Mouse (Mus musculus): ENCODE data around the gene Gm10134. TPM values are rescaled to one million over a fixed set of nuclear protein-coding genes. Genes with fewer than 3 reads are reported as not detected.

Gene Gm10134
- total and polyA plus RNA-seq, 3 experiments: not detected

DNA sequence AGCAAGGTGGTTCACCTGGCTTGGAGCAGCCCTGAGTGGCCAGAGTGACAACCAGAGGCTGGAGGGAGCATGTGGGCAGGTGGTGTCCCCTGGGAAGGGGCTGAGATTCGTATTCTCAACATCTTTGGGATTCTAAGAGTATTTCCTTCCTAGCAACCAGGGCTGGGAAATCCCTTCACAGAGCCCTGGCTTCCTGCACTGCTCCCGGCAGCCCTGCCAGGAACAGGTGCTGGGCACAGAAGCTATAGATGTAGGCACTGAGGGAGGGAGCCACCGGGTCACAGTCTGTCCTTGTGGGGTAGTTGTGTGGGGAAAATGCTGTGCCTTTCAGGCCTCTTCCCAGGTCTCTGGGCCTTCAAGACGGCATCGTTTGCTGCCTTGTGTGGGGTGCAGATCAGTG, 14.7 kb downstream of the Gm10134 start:
- no peak overlapping the region for H3K9ac ChIP-seq (ENCODE audit: insufficient read depth, low read depth)
- H3K79me2 ChIP-seq (replicated peaks; ENCODE audit: control insufficient read depth, extremely low read depth, insufficient read depth, poor library complexity, severe bottlenecking): no peaks in the 10 kb centered on the region
- H3K4me3 ChIP-seq (replicated peaks in 1 of 3; ENCODE audit: low read depth in 2 of 3, low read length in 2 of 3, poor library complexity in 1 of 3): no peak overlapping the region
- in situ Hi-C loops (cut with MboI; ENCODE audit: low pct_ligation_motif_present, low pct_unique_long_range_greater_than_20kb, low sequenced_read_pairs) (no loop called here), dilution Hi-C loops (cut with MboI; ENCODE audit: extremely low pct_ligation_motif_present, extremely low pct_unique_long_range_greater_than_20kb, low sequenced_read_pairs) (no loop called here)
- no peaks in the 10 kb centered on the region for H3K9me3 ChIP-seq (replicated peaks; ENCODE audit: low read length)
- H3K4me1 ChIP-seq (ENCODE audit: control insufficient read depth in 1 of 2, insufficient read depth in 2 of 2): peaks cover 41 to 74% of the 10 kb centered on the region in 2 experiments
- TF ChIP-seq POLR2AphosphoS2 (IDR thresholded peaks at IDR 0.05; ENCODE audit: low read depth, low read length) (no peak), CHD2 (IDR thresholded peaks at IDR 0.05; ENCODE audit: low read length) (no peak), ZMIZ1 (IDR thresholded peaks at IDR 0.05; ENCODE audit: low read depth, low read length) (no peak), MAFK (IDR thresholded peaks at IDR 0.05; ENCODE audit: insufficient replicate concordance, low read length) (no peak), MEF2A (IDR thresholded peaks at IDR 0.05; ENCODE audit: borderline replicate concordance, low read depth, low read length) (no peak), NRF1 (IDR thresholded peaks at IDR 0.05; ENCODE audit: low read depth, low read length) (no peak), PAX5 (IDR thresholded peaks at IDR 0.05; ENCODE audit: low read length) (no peak), SIN3A (IDR thresholded peaks at IDR 0.05; ENCODE audit: low read length) (no peak), HCFC1 (IDR thresholded peaks at IDR 0.05; ENCODE audit: low read depth, low read length) (no peak), MAX (IDR thresholded peaks at IDR 0.05; ENCODE audit: low read length) (no peak), RAD21 (IDR thresholded peaks at IDR 0.05; ENCODE audit: low read depth, low read length) (no peak)
- no peak overlapping the region for H3K4me2 ChIP-seq (ENCODE audit: insufficient read depth, low read depth, poor library complexity, severe bottlenecking)
- no peak for DNase-seq (ENCODE audit: extremely low read depth)
- H3K27ac ChIP-seq (ENCODE audit: insufficient read depth, low read depth): no peak overlapping the region
- H3K36me3 ChIP-seq (replicated peaks in 1 of 2; ENCODE audit: control insufficient read depth in 1 of 2, insufficient read depth in 1 of 2, low read length in 1 of 2): peaks cover 0 to 9% of the 10 kb centered on the region in 2 experiments
- H3K27me3 ChIP-seq (replicated peaks): no peaks in the 10 kb centered on the region

DNA sequence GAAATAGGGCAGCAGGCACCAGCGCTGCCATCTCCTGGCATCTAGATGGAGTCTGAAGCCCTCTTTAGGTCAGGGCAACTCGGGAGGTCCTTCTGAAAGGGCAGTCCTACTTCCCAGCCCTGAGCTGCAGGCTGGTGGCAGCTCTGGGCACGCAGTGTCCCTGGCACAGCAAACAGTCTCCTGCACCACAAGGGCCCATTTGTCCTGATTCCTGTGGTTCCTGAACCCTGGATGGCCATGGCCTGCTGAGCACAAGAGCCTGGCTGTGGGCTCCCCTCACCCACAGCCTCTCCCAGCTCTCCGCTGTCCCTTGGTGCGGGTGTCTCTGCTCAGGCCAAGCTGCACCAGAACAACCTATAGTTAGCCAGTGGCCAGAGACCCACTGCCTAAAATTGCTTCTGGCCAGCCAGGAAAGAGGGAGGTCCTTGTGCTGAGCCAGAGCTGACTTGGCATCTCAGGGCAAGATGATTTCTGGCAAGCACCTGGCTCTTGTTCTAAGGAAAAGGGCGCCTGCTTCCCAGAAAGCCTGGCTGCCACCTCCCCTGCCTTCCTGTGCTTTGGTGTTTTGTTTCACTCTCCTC, 15.8 kb downstream of the Gm10134 start:
- no peak for DNase-seq (ENCODE audit: extremely low read depth)
- Histone ChIP-seq H3K27ac (ENCODE audit: insufficient read depth, low read depth) (no peak overlapping the region), H3K4me2 (ENCODE audit: insufficient read depth, low read depth, poor library complexity, severe bottlenecking) (no peak overlapping the region), H3K36me3 (replicated peaks in 1 of 2; ENCODE audit: control insufficient read depth in 1 of 2, insufficient read depth in 1 of 2, low read length in 1 of 2) (peaks cover 0 to 6% of the 10 kb centered on the region in 2 experiments), H3K4me3 (replicated peaks in 1 of 3; ENCODE audit: low read depth in 2 of 3, low read length in 2 of 3, poor library complexity in 1 of 3) (no peak overlapping the region), H3K9ac (ENCODE audit: insufficient read depth, low read depth) (no peak overlapping the region), H3K4me1 (ENCODE audit: control insufficient read depth in 1 of 2, insufficient read depth in 2 of 2) (peaks cover 49 to 83% of the 10 kb centered on the region in 2 experiments), H3K27me3 (replicated peaks) (no peaks in the 10 kb centered on the region), H3K9me3 (replicated peaks; ENCODE audit: low read length) (no peaks in the 10 kb centered on the region), H3K79me2 (replicated peaks; ENCODE audit: control insufficient read depth, extremely low read depth, insufficient read depth, poor library complexity, severe bottlenecking) (no peaks in the 10 kb centered on the region)
- in situ Hi-C loops (cut with MboI; ENCODE audit: low pct_ligation_motif_present, low pct_unique_long_range_greater_than_20kb, low sequenced_read_pairs) (no loop called here), dilution Hi-C loops (cut with MboI; ENCODE audit: extremely low pct_ligation_motif_present, extremely low pct_unique_long_range_greater_than_20kb, low sequenced_read_pairs) (no loop called here)
- TF ChIP-seq JUN (IDR thresholded peaks at IDR 0.05; ENCODE audit: insufficient read depth, low read depth, low read length): no peak
- no peak for TF ChIP-seq KAT2A (IDR thresholded peaks at IDR 0.05; ENCODE audit: insufficient replicate concordance, low read length)
- no peak for TF ChIP-seq UBTF (IDR thresholded peaks at IDR 0.05; ENCODE audit: low read depth, low read length)
- no peak for TF ChIP-seq NRF1 (IDR thresholded peaks at IDR 0.05; ENCODE audit: low read depth, low read length)
- TF ChIP-seq ELF1 (IDR thresholded peaks at IDR 0.05; ENCODE audit: low read depth, low read length): no peak
- no peak for TF ChIP-seq JUND (conservative IDR thresholded peaks at IDR 0.05; ENCODE audit: low read depth, low read length)
- TF ChIP-seq TCF12 (IDR thresholded peaks at IDR 0.05; ENCODE audit: low read depth, low read length): no peak
- no peak for TF ChIP-seq RCOR1 (conservative IDR thresholded peaks at IDR 0.05; ENCODE audit: low read depth, low read length)
- no peak for TF ChIP-seq E2F4 (IDR thresholded peaks at IDR 0.05; ENCODE audit: insufficient replicate concordance, low read depth, low read length)
- TF ChIP-seq MAFK (IDR thresholded peaks at IDR 0.05; ENCODE audit: insufficient replicate concordance, low read length): no peak
- TF ChIP-seq PAX5 (IDR thresholded peaks at IDR 0.05; ENCODE audit: low read length): no peak
- no peak for TF ChIP-seq RAD21 (IDR thresholded peaks at IDR 0.05; ENCODE audit: low read depth, low read length)
- TF ChIP-seq USF1 (IDR thresholded peaks at IDR 0.05; ENCODE audit: low read depth, low read length): no peak
- no peak for TF ChIP-seq ZC3H11A (IDR thresholded peaks at IDR 0.05; ENCODE audit: low read depth, low read length)
- TF ChIP-seq MEF2A (IDR thresholded peaks at IDR 0.05; ENCODE audit: borderline replicate concordance, low read depth, low read length): no peak
- no peak for TF ChIP-seq CHD1 (IDR thresholded peaks at IDR 0.05; ENCODE audit: low read depth, low read length)
- TF ChIP-seq IRF4 (IDR thresholded peaks at IDR 0.05; ENCODE audit: low read depth, low read length): no peak
- no peak for TF ChIP-seq ZNF384 (IDR thresholded peaks at IDR 0.05; ENCODE audit: low read depth, low read length)
- TF ChIP-seq GABPA (IDR thresholded peaks at IDR 0.05; ENCODE audit: insufficient replicate concordance, low read depth, low read length): no peak
- TF ChIP-seq SMC3 (IDR thresholded peaks at IDR 0.05; ENCODE audit: low read depth, low read length): no peak
